8 mouse cellular contexts compared by ENCODE assay signal in genomic region chr14:33371248-33371647, GRCm38 (mm10).
DNase-seq lines count a peak whose midpoint lies in the region; ATAC-seq lines count a peak whose summit lies in the region.

No protein-coding gene starts in this region.

- H3K27ac ChIP-seq in forebrain, embryonic 11.5 days (ENCODE audit: low read depth, low read length): no peak overlapping the region

- DNase-seq in NIH3T3 (ENCODE audit: low read depth): peak; percentile 83
- DNase-seq in c-Kit-positive CD71-negative TER-119-negative erythroid progenitor cells, embryonic 14.5 days (ENCODE audit: low read depth): peak; percentile 22
- peak; percentile 79 for DNase-seq in forebrain, embryonic 11.5 days (ENCODE audit: low spot score)
- peak; percentile 78 for DNase-seq in heart, postnatal 4 days
- DNase-seq in kidney, postnatal 4 days: peak; percentile 80 to 85
- DNase-seq in lung, postnatal 10 days: peak; percentile 83
- DNase-seq in retina, embryonic 14.5 days (ENCODE audit: low spot score): peak; percentile 78
- no peak for DNase-seq in T-cell, adult 2 months (ENCODE audit: low spot score)

- WGBS in forebrain, embryonic 11.5 days: 19% methylated on average over 3 of the region's 3 CpGs

- no peaks in the 10 kb centered on the region for H3K4me1 ChIP-seq in forebrain, embryonic 11.5 days (replicated peaks; ENCODE audit: control insufficient read depth, insufficient read depth, low read length)

- ATAC-seq in forebrain, embryonic 11.5 days (replicated peaks; ENCODE audit: low FRiP score): peak; percentile 60

- no peaks in the 10 kb centered on the region for H3K27me3 ChIP-seq in forebrain, embryonic 11.5 days (ENCODE audit: control insufficient read depth, insufficient read depth, low read length)

- H3K9me3 ChIP-seq in forebrain, embryonic 11.5 days (ENCODE audit: control insufficient read depth, low read length): no peaks in the 10 kb centered on the region

- no peak overlapping the region for H3K4me2 ChIP-seq in forebrain, embryonic 11.5 days (ENCODE audit: low read depth, low read length, severe bottlenecking)

- no peaks in the 10 kb centered on the region for H3K36me3 ChIP-seq in forebrain, embryonic 11.5 days (ENCODE audit: control insufficient read depth, insufficient read depth, low read length)

- no peak overlapping the region for H3K9ac ChIP-seq in forebrain, embryonic 11.5 days (ENCODE audit: low read length)

- no peak overlapping the region for H3K4me3 ChIP-seq in forebrain, embryonic 11.5 days (ENCODE audit: low read depth, low read length)
